Mouse (Mus musculus) C2C12 (cell line): ENCODE measurements at regions not wholly inside any gene's neighbourhood (a gene's known extent, or its start where the extent isn't known, plus 50 kb on each side); places are given as distances from the start of the nearest gene placed in this dataset.
A peak's percentile ranks its signal among the peaks of the same experiment; 100 is the strongest.

Experiments used
- H3K27me3 ChIP-seq: one replicate; pipeline ENCODE4 v1.6.1; 2011; ENCODE audit not compliant: control insufficient read depth, insufficient read depth, insufficient read length
- H3K36me3 ChIP-seq: one replicate; pipeline ENCODE4 v1.6.1; 2011; ENCODE audit not compliant: control insufficient read depth, insufficient read depth
- H3K4me3 ChIP-seq: one replicate; pipeline ENCODE4 v1.5.1; 2011; ENCODE audit warnings: mild to moderate bottlenecking, control low read depth; ENCODE audit not compliant: poor library complexity, insufficient read depth, severe bottlenecking
- H3K79me2 ChIP-seq: one replicate; pipeline ENCODE4 v1.6.1; 2011; ENCODE audit not compliant: control insufficient read depth, insufficient read depth
- H3K79me3 ChIP-seq: one replicate; pipeline ENCODE4 v1.6.1; 2011; ENCODE audit warnings: low read depth, control low read depth
- H3ac ChIP-seq: one replicate; pipeline ENCODE3; 2011; ENCODE audit warnings: low read depth; ENCODE audit not compliant: control insufficient read depth, insufficient read length
- CEBPB ChIP-seq: IDR thresholded peaks from one replicate; pipeline ENCODE4 v1.6.1; 2011; ENCODE audit warnings: low read depth, mild to moderate bottlenecking, control low read depth, moderate library complexity
- CTCF ChIP-seq: IDR thresholded peaks from one replicate; pipeline ENCODE4 v1.5.1; 2011; ENCODE audit not compliant: control insufficient read depth, insufficient read depth, insufficient read length
- FOSL1 ChIP-seq: IDR thresholded peaks from one replicate; pipeline ENCODE4 v1.8.0; 2011; ENCODE audit warnings: mild to moderate bottlenecking, low read length; ENCODE audit not compliant: poor library complexity, insufficient read depth, severe bottlenecking
- MAX ChIP-seq: IDR thresholded peaks from one replicate; pipeline ENCODE4 v1.6.1; 2011; ENCODE audit warnings: mild to moderate bottlenecking, control low read depth
- MYOD1 ChIP-seq: IDR thresholded peaks from one replicate; pipeline ENCODE4 v1.6.1; 2011; ENCODE audit warnings: low read depth; ENCODE audit not compliant: control insufficient read depth, insufficient read length
- MYOG ChIP-seq: IDR thresholded peaks from one replicate; pipeline ENCODE4 v1.6.1; 2011; ENCODE audit not compliant: control insufficient read depth, insufficient read length; ENCODE audit errors: extremely low read depth
- USF1 ChIP-seq: IDR thresholded peaks from one replicate; pipeline ENCODE4 v1.6.1; 2011; ENCODE audit warnings: low read depth, mild to moderate bottlenecking, control low read depth, moderate library complexity

GRCm38 (mm10) chr1:186413064-186413885, 292.5 kb downstream of the Tgfb2 start:
- Histone ChIP-seq H3K27me3 (no peaks in the 10 kb centered on the region), H3K4me3 (no peak overlapping the region), H3K36me3 (no peaks in the 10 kb centered on the region), H3ac (no peak overlapping the region), H3K79me3 (no peaks in the 10 kb centered on the region), H3K79me2 (no peaks in the 10 kb centered on the region)
- TF ChIP-seq USF1 = no peak
- TF ChIP-seq MAX = no peak
- TF ChIP-seq CEBPB = no peak
- no peak for TF ChIP-seq MYOG
- TF ChIP-seq MYOD1 = no peak
- no peak for TF ChIP-seq FOSL1
- no peak for TF ChIP-seq CTCF

GRCm38 (mm10) chr1:186412296-186412695, 293.5 kb downstream of the Tgfb2 start:
- Histone ChIP-seq H3K79me2 (no peaks in the 10 kb centered on the region), H3K4me3 (no peak overlapping the region), H3K27me3 (no peaks in the 10 kb centered on the region), H3K36me3 (no peaks in the 10 kb centered on the region), H3ac (no peak overlapping the region), H3K79me3 (no peaks in the 10 kb centered on the region)
- TF ChIP-seq MYOD1 (no peak), MYOG (no peak), CEBPB (no peak), MAX (no peak), USF1 (no peak), CTCF (no peak)

GRCm38 (mm10) chr1:186408986-186409441, 291.9 kb upstream of the Lyplal1 start:
- Histone ChIP-seq H3K79me2 (no peaks in the 10 kb centered on the region), H3K27me3 (no peaks in the 10 kb centered on the region), H3ac (no peak overlapping the region), H3K36me3 (no peaks in the 10 kb centered on the region), H3K79me3 (no peaks in the 10 kb centered on the region), H3K4me3 (no peak overlapping the region)
- TF ChIP-seq MAX (no peak), MYOD1 (no peak), CTCF (no peak), MYOG (no peak), CEBPB (no peak), USF1 (no peak), FOSL1 (no peak)

- no peaks in the 10 kb centered on the region for H3K79me2 ChIP-seq
- no peak overlapping the region for H3K4me3 ChIP-seq
- H3K36me3 ChIP-seq = no peaks in the 10 kb centered on the region
- no peaks in the 10 kb centered on the region for H3K27me3 ChIP-seq
- H3ac ChIP-seq = no peak overlapping the region
- TF ChIP-seq CTCF = no peak
- TF ChIP-seq FOSL1 = no peak
- TF ChIP-seq MYOD1 = peak; percentile 81
- TF ChIP-seq USF1 = no peak
- TF ChIP-seq CEBPB = no peak
- H3K79me3 ChIP-seq = no peaks in the 10 kb centered on the region
Measured at GRCm38 (mm10) chr1:186407656-186408055, 290.5 kb upstream of the Lyplal1 start.

GRCm38 (mm10) chr1:186405693-186406092, 288.6 kb upstream of the Lyplal1 start:
- no peak for TF ChIP-seq CTCF
- no peak for TF ChIP-seq MYOG
- no peak for TF ChIP-seq MYOD1
- H3K79me2 ChIP-seq = no peaks in the 10 kb centered on the region
- H3K36me3 ChIP-seq = no peaks in the 10 kb centered on the region
- no peak overlapping the region for H3K4me3 ChIP-seq
- H3K27me3 ChIP-seq = no peaks in the 10 kb centered on the region
- no peaks in the 10 kb centered on the region for H3K79me3 ChIP-seq
- no peak overlapping the region for H3ac ChIP-seq

- Histone ChIP-seq H3K79me2 (no peaks in the 10 kb centered on the region), H3K4me3 (no peak overlapping the region), H3ac (no peak overlapping the region), H3K27me3 (no peaks in the 10 kb centered on the region), H3K79me3 (no peaks in the 10 kb centered on the region), H3K36me3 (no peaks in the 10 kb centered on the region)
- TF ChIP-seq FOSL1 (no peak), MYOD1 (peak; percentile 89), CTCF (no peak), CEBPB (no peak), MAX (no peak)
Measured at GRCm38 (mm10) chr1:186399762-186400161, 282.7 kb upstream of the Lyplal1 start.
